Mouse (Mus musculus) thymus, adult 2 months (tissue): Measurements from ENCODE around the gene Zfp326.

Experiments
- CTCF ChIP-seq: fragments of 200-500 bp; IDR thresholded peaks from 2 replicates; pipeline ENCODE4 v1.5.1; 2012; ENCODE audit warnings: mild to moderate bottlenecking, control low read depth, low read length, moderate library complexity, borderline replicate concordance; ENCODE audit not compliant: control insufficient read depth, poor library complexity, insufficient read depth; ENCODE audit errors: extremely low read depth
- POLR2A ChIP-seq: fragments of 200-500 bp; IDR thresholded peaks from 2 replicates; pipeline ENCODE4 v1.6.1; 2012; ENCODE audit warnings: mild to moderate bottlenecking, low read length, control low read depth, moderate library complexity; ENCODE audit not compliant: control insufficient read depth, poor library complexity, insufficient read depth; ENCODE audit errors: extremely low read depth

- TF ChIP-seq POLR2A (no peak), CTCF (no peak)
These were observed 21.8 kb downstream of the Zfp326 start for GRCm38 (mm10) chr5:105898161-105898560.
